Mouse (Mus musculus) retina, embryonic 14.5 days (tissue): ENCODE results near the gene Trabd.

ENCODE experiments used
- DNase-seq: peaks from one replicate; pipeline ENCODE4 v3.0.0-alpha.2; 2015; ENCODE audit warnings: low spot score

Gene Trabd

GRCm38 (mm10) chr15:89127364-89127940 lies 52.5 kb downstream of the Trabd start:
- no peak for DNase-seq

DNA sequence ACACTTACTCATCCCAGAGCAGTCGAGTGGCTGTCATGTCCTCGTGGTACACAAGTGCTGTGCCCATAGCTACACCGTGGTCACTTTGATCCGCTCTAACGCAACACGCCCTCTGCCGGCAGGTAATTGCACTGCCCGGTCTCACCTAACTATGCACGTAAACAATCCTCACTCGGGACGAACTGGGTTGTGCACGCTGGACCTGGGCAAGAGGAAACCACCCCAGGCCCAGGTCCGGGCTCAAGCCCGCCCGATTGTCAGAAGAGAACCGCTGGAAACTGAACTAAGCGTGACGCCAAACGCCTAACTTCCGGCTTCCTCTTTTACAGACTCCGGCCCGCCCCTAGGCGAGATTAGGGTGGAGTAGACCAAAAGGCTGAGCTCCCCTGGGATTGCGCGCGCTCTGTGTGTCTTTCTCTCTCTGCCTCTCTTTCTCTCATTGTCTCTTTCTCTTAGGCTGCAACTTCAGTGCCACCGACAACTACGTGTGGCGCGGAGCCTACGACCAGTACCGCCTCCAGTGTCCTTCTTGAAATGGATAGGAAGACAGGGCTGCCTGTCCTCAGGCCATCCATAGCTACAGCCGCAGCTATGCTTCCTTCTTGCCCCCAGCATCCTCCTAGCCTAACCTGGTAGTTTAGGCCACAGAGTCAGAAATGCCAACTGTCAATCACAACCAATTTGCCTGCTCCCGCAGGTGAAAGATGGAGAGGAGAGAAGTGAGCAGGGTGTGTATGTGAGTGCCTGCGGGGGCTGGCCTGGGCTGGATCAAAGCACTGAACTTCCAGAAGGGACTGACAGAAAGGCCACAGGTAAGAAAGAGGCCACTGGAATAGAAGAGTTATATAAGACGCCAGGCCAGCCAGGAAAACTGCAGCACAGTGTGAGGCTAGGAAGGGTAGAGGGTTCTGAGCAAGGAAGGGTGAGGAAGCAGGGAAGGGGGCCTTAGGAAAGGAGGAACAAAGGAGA lies 53.7 kb downstream of the Trabd start, which contains the start of gene Hdac10:
Gene Hdac10 (minus strand): TSS at position 319 of the 969 bp plus-strand sequence.
- peak; percentile 89 for DNase-seq

DNA sequence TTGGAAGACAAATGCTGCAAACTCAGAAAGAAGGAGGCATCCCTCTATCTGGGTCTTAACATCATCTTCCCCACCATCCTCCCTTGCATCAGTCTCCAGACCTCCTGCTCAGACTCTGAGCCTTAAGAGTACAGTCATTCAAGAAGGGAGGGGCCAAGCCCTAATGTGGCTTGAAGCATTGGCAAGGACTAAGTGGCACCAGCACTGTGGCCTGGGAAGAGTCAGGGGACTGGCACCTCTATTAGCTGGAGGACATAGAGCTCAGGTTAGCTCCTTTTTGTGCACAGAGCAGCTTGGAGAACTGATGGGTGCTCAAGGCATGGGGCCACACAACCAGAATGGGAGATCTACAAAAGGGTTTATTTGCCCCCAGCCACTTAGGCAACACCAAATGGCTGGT lies 55.3 kb downstream of the Trabd start:
- DNase-seq: no peak

DNA sequence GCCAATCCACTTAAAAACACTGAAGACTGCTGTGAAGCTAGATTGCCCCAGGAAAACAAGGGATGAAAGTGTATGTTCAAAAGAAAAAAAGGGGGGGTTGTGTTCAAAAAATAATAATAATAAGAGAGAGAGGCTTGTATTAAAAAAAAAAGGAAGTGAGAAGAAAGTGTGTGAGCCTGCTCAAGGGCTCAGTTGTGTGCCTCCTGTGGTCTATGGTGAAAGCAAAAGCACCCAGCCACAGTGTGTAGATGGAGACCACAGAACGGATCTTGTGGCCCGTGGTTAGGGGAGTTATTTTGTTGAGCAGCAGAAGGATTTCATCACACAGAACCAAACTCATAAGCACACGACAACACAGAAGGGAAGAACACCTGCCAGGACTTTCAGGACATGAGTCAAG lies 56.4 kb downstream of the Trabd start:
- no peak for DNase-seq
